Mouse (Mus musculus) E14TG2a.4 (cell line): ENCODE measurements at regions not wholly inside any gene's neighbourhood (a gene's known extent, or its start where the extent isn't known, plus 50 kb on each side); places are given as distances from the start of the nearest gene placed in this dataset.

Experiments used
- CTCF ChIP-seq: conservative IDR thresholded peaks from 2 replicates; pipeline ENCODE4 v1.5.1; 2014; ENCODE audit warnings: low read length
- NANOG ChIP-seq: IDR thresholded peaks from 2 replicates; pipeline ENCODE4 v1.6.1; 2014; ENCODE audit warnings: borderline replicate concordance, low read length, mixed read lengths
- POU5F1 ChIP-seq: IDR thresholded peaks from 2 replicates; pipeline ENCODE4 v1.6.1; 2014; ENCODE audit warnings: low read length, borderline replicate concordance

DNA sequence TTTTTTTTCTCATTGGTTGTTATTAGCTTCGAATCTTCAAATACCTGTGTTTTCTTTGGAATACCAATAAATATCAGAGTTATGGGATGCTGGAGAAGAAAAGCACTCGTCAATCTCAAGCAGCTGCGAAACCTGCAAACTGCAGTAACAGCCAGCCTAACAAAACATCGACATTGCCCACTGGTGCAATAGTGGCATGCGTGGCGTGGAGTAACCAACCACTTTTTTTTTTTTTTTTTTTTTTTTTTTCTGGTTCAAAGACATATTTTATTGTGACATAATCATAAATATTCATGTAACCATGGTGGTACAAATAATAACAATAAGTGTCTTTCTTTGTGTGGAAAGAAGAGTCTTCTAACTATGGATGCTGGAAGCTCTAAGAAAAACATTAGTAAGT lies 85.3 kb upstream of the Ctnnd2 start:
- TF ChIP-seq NANOG (no peak), CTCF (no peak), POU5F1 (no peak)
